Mouse (Mus musculus): ENCODE measurements around the gene Rasgef1b. TPM values are rescaled to one million over a fixed set of nuclear protein-coding genes. Genes with fewer than 3 reads are reported as not detected.

Rasgef1b gene
- polyA plus RNA-seq, 1 experiment from 2014 or later, result 15.6 TPM

DNA sequence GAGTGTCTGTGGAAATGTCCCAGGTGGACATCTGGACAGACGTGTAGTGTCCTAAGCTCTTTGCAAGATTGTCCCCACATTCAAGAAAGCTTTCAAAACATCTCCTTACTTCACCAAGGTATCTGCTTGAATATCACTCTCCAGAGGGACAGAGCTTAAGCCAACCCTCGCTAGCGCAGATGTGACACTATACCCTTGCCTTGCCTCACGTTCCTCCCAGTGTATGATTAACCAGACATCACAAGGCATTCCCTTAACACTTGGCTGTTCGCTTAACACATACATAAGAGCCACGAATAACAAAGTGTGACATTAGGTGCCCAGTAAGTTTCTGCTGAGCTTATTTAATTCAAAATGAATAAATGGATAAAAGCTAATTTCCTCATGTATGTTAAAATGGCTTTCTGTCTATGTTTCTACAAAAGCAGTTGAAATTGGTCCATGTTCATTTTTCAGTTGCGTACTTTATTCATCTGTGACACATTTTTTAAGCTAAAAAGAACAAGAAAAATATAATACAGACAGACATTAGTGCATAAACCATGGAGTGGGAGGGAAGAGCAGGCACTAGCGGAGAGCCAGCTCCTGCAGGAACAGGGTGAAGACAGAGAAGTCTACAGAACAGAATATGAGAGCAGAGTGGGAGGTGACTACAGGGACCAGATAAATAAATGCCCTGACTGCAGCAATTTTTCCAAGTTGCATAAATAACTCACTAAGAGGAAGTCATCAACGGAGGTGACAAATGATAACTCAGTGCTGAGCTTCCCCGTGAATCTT, 126.4 kb downstream of the Rasgef1b start:
- Histone ChIP-seq H3K4me1 (ENCODE audit: control insufficient read depth, insufficient read depth, low read length) (no peaks in the 10 kb centered on the region), H3K9me3 (replicated peaks; ENCODE audit: control insufficient read depth, low read length) (no peaks in the 10 kb centered on the region), H3K4me2 (ENCODE audit: low read depth, low read length) (no peak overlapping the region), H3K4me3 (replicated peaks; ENCODE audit: low read length) (no peak overlapping the region), H3K27ac (ENCODE audit: low read length) (no peak overlapping the region), H3K27me3 (ENCODE audit: control insufficient read depth, insufficient read depth, low read length) (peaks cover 4% of the 10 kb centered on the region; the same call in 1 of the 2 replicates), H3K9ac (ENCODE audit: low read length) (no peak overlapping the region), H3K36me3 (ENCODE audit: control insufficient read depth, insufficient read depth, low read length) (no peaks in the 10 kb centered on the region)
- 60% methylated on average over 10 of the region's 10 CpGs for WGBS
- no peak for ATAC-seq (ENCODE audit: insufficient read depth, low FRiP score)

DNA sequence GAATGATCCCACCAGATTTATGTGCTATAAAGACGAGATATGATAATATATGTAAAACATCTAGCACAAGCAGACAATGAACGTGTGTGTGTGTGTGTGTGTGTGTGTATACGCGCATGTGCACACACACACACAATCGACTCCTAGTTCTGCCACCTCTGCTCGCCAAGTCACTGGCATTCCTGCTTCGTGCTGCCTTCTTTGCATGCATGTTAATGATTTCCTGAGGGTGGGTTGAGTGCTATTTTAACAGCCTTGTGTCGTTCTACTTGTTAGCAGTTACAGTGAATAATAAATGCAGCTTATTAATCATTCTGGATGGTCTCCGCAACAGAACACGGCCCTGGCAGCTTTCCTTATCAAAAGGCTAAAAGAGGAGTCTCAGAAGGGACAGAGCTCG, 129.5 kb downstream of the Rasgef1b start:
- H3K36me3 ChIP-seq (ENCODE audit: control insufficient read depth, insufficient read depth, low read length), result no peaks in the 10 kb centered on the region
- H3K4me1 ChIP-seq (ENCODE audit: control insufficient read depth, insufficient read depth, low read length), result no peaks in the 10 kb centered on the region
- no peak overlapping the region for H3K27ac ChIP-seq (ENCODE audit: low read length)
- no peak overlapping the region for H3K4me3 ChIP-seq (replicated peaks; ENCODE audit: low read length)
- no peak overlapping the region for H3K4me2 ChIP-seq (ENCODE audit: low read depth, low read length)
- no peak overlapping the region for H3K9ac ChIP-seq (ENCODE audit: low read length)
- no peak for ATAC-seq (ENCODE audit: insufficient read depth, low FRiP score)
- no peaks in the 10 kb centered on the region for H3K27me3 ChIP-seq (ENCODE audit: control insufficient read depth, insufficient read depth, low read length)
- WGBS, result 60% methylated on average over 11 of the region's 11 CpGs
- H3K9me3 ChIP-seq (replicated peaks; ENCODE audit: control insufficient read depth, low read length), result no peaks in the 10 kb centered on the region

DNA sequence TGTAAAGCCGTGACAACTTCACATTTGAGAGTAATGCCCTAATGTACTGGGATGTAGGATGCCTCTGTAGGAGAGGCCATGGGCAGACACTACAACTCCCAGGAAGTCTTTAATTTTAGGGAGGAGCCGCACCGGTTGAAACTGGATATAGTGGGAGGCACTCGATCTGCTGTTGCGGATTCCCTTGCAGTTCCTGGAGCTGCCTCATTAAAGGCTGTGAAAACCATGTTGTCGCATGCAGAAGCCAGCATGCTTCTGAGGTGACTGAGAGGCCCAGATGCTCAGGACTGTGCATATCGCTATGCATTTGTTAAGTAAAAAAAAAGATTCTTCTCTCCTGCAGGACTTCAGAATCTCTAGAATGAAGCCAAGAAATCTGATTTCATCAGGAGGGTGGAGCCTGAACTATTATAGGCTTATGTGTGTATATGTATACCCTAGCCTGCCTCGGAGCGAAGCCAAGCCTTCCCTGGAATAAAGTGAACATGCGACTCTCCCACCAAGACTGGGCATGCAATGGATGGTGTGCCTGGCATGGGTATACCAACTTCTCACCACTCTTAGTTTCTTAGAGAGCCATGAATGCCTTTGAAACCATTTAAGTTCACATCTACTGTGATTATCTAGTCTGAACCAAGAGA, 130.3 kb downstream of the Rasgef1b start:
- Histone ChIP-seq H3K4me1 (ENCODE audit: control insufficient read depth, insufficient read depth, low read length) (no peaks in the 10 kb centered on the region), H3K27me3 (ENCODE audit: control insufficient read depth, insufficient read depth, low read length) (no peaks in the 10 kb centered on the region), H3K9ac (ENCODE audit: low read length) (no peak overlapping the region), H3K4me3 (replicated peaks; ENCODE audit: low read length) (no peak overlapping the region), H3K9me3 (replicated peaks; ENCODE audit: control insufficient read depth, low read length) (no peaks in the 10 kb centered on the region), H3K36me3 (ENCODE audit: control insufficient read depth, insufficient read depth, low read length) (no peaks in the 10 kb centered on the region), H3K4me2 (ENCODE audit: low read depth, low read length) (peak overlapping the region; percentile 31), H3K27ac (ENCODE audit: low read length) (no peak overlapping the region)
- peak; percentile 50; the same call in 1 of the 2 replicates for ATAC-seq (ENCODE audit: insufficient read depth, low FRiP score)
- WGBS, result 35% methylated on average over 10 of the region's 10 CpGs

DNA sequence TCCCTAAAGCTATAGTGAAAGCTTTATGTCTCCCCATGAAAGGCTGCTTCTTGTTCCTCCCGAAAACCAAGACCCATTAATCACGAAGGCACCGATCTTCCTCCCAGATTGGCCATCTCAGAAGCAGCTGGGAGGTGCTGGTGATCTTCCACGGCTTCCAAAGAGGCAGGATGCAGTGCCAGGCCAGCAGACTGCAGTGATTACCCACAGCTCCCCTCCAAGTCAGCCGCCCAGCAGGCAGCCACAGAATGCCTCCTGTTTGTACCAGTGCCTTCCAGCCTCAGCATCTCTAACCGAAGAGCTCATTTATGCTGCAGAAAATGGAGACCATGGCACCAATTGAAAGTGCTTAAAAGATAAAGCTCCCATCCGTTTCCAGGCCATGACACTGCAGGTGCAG, 131.2 kb downstream of the Rasgef1b start:
- Histone ChIP-seq H3K4me2 (ENCODE audit: low read depth, low read length) (no peak overlapping the region), H3K9me3 (replicated peaks; ENCODE audit: control insufficient read depth, low read length) (no peaks in the 10 kb centered on the region), H3K4me3 (replicated peaks; ENCODE audit: low read length) (no peak overlapping the region), H3K27ac (ENCODE audit: low read length) (no peak overlapping the region), H3K36me3 (ENCODE audit: control insufficient read depth, insufficient read depth, low read length) (no peaks in the 10 kb centered on the region), H3K27me3 (ENCODE audit: control insufficient read depth, insufficient read depth, low read length) (no peaks in the 10 kb centered on the region), H3K4me1 (ENCODE audit: control insufficient read depth, insufficient read depth, low read length) (no peaks in the 10 kb centered on the region), H3K9ac (ENCODE audit: low read length) (no peak overlapping the region)
- WGBS, result 46% methylated on average over 7 of the region's 7 CpGs
- ATAC-seq (ENCODE audit: insufficient read depth, low FRiP score), result no peak

DNA sequence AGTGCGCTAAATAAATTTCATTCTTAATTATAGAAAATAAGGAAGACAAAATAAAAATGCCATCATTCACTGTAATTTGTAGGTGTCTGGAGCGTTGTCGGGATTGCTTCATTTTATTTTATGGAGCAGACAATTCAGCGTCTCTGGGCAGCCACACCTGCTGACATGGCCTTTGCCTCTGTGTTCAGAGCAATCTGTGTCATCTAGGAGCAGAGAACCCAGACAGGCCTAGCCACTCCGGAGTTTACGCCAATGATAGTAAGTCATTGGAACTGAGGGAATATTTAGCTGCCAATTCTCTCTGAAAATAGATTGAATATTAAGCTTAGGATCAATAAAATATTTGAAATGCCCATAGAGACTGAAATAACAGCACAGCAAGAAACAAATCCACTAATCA, 137.5 kb downstream of the Rasgef1b start:
- no peaks in the 10 kb centered on the region for H3K36me3 ChIP-seq (ENCODE audit: control insufficient read depth, insufficient read depth, low read length)
- no peak for ATAC-seq (ENCODE audit: insufficient read depth, low FRiP score)
- H3K9me3 ChIP-seq (replicated peaks; ENCODE audit: control insufficient read depth, low read length), result no peaks in the 10 kb centered on the region
- no peaks in the 10 kb centered on the region for H3K27me3 ChIP-seq (ENCODE audit: control insufficient read depth, insufficient read depth, low read length)
- H3K4me1 ChIP-seq (ENCODE audit: control insufficient read depth, insufficient read depth, low read length), result no peaks in the 10 kb centered on the region
- 69% methylated on average over 6 of the region's 6 CpGs for WGBS
- H3K9ac ChIP-seq (ENCODE audit: low read length), result no peak overlapping the region
- H3K4me3 ChIP-seq (replicated peaks; ENCODE audit: low read length), result no peak overlapping the region
- H3K4me2 ChIP-seq (ENCODE audit: low read depth, low read length), result no peak overlapping the region
- H3K27ac ChIP-seq (ENCODE audit: low read length), result no peak overlapping the region

DNA sequence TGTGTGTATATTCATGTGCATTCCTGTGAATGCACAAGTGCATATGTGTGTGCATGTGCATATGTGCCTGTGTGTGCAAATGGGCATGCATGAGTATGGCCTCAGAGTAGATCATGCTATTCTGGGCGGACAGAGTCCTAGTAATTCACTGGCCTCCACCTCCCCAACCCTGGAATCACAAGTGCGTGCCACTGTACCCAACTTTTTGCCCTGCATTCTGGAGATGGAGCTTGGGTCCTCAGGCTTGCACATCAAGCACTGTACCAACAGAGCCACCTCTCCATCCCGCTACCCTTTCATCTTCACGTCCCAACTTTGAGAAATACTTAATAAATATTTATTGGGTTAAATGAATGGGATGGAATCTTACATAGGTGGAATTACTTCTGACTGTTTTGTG, 138.3 kb downstream of the Rasgef1b start:
- Histone ChIP-seq H3K36me3 (ENCODE audit: control insufficient read depth, insufficient read depth, low read length) (no peaks in the 10 kb centered on the region), H3K4me2 (ENCODE audit: low read depth, low read length) (no peak overlapping the region), H3K27ac (ENCODE audit: low read length) (no peak overlapping the region), H3K27me3 (ENCODE audit: control insufficient read depth, insufficient read depth, low read length) (no peaks in the 10 kb centered on the region), H3K4me3 (replicated peaks; ENCODE audit: low read length) (no peak overlapping the region), H3K9ac (ENCODE audit: low read length) (no peak overlapping the region), H3K9me3 (replicated peaks; ENCODE audit: control insufficient read depth, low read length) (no peaks in the 10 kb centered on the region), H3K4me1 (ENCODE audit: control insufficient read depth, insufficient read depth, low read length) (no peaks in the 10 kb centered on the region)
- WGBS, result 85% methylated on average over 4 of the region's 4 CpGs
- ATAC-seq (ENCODE audit: insufficient read depth, low FRiP score), result no peak

DNA sequence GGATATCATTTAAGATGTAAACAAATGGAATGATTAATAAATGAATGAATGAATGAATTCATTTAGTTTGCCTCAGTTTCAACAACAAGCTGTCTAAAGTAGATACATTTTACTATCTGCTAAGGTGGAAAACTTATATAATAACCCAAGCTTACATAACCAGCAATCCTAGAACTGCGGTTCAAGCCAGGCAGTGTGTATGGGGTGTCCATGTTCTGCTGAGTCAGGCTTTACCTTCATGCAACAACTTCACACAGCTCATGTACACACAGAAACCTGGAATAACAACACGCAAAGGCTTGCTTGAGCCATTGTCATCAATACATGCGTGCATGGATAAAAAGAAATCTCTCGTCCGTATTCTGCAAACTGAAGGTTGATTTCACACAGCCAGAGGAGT, 140.9 kb downstream of the Rasgef1b start:
- H3K9me3 ChIP-seq (replicated peaks; ENCODE audit: control insufficient read depth, low read length), result no peaks in the 10 kb centered on the region
- H3K27ac ChIP-seq (ENCODE audit: low read length), result no peak overlapping the region
- no peak overlapping the region for H3K9ac ChIP-seq (ENCODE audit: low read length)
- no peaks in the 10 kb centered on the region for H3K4me1 ChIP-seq (ENCODE audit: control insufficient read depth, insufficient read depth, low read length)
- H3K4me3 ChIP-seq (replicated peaks; ENCODE audit: low read length), result no peak overlapping the region
- no peak overlapping the region for H3K4me2 ChIP-seq (ENCODE audit: low read depth, low read length)
- 92% methylated on average over 5 of the region's 5 CpGs for WGBS
- H3K36me3 ChIP-seq (ENCODE audit: control insufficient read depth, insufficient read depth, low read length), result no peaks in the 10 kb centered on the region
- ATAC-seq (ENCODE audit: insufficient read depth, low FRiP score), result no peak
- no peaks in the 10 kb centered on the region for H3K27me3 ChIP-seq (ENCODE audit: control insufficient read depth, insufficient read depth, low read length)

DNA sequence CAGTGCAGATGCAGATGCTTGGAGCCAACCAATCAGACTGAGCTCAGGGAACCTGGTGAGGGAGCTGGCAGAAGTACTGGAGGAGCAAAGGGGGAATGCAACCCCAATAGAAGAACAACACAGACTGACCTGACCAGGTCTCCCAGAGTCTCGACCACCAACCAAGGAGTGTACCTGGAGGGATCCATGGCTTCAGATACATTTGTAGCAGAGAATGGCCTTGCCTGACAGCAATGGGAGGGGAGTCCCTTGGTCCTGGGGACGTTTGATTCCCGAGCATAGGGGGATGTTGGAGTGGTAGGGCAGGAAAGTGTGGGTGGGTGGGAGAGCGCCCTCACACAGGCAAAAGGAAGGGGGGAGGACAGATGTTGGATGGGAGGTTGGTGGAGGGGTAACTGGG, 141.3 kb downstream of the Rasgef1b start:
- Histone ChIP-seq H3K4me3 (replicated peaks; ENCODE audit: low read length) (no peak overlapping the region), H3K36me3 (ENCODE audit: control insufficient read depth, insufficient read depth, low read length) (no peaks in the 10 kb centered on the region), H3K27me3 (ENCODE audit: control insufficient read depth, insufficient read depth, low read length) (no peaks in the 10 kb centered on the region), H3K27ac (ENCODE audit: low read length) (no peak overlapping the region), H3K4me1 (ENCODE audit: control insufficient read depth, insufficient read depth, low read length) (no peaks in the 10 kb centered on the region), H3K9me3 (replicated peaks; ENCODE audit: control insufficient read depth, low read length) (no peaks in the 10 kb centered on the region), H3K9ac (ENCODE audit: low read length) (no peak overlapping the region), H3K4me2 (ENCODE audit: low read depth, low read length) (no peak overlapping the region)
- 72% methylated on average over 4 of the region's 4 CpGs for WGBS
- no peak for ATAC-seq (ENCODE audit: insufficient read depth, low FRiP score)

DNA sequence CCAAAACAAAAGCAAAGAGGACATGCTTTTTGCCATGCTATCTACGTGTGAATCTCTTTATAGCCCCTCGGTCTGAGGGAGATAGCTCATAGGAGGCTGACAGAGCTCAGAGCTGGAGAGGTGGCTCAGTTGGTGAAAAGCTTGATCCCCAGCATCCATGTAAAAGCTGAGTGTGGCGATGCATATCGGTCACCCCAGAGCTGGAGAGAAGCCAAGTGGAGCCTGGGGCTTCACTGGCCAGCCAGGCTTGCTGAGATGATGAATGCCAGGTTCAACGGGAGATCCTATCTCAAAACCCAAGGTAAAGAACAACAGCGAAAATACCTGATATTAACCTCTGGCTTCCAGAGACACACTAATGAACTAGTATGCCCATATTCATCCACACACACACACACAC, 142.6 kb downstream of the Rasgef1b start:
- H3K36me3 ChIP-seq (ENCODE audit: control insufficient read depth, insufficient read depth, low read length), result no peaks in the 10 kb centered on the region
- no peak overlapping the region for H3K9ac ChIP-seq (ENCODE audit: low read length)
- no peaks in the 10 kb centered on the region for H3K4me1 ChIP-seq (ENCODE audit: control insufficient read depth, insufficient read depth, low read length)
- no peak overlapping the region for H3K4me3 ChIP-seq (replicated peaks; ENCODE audit: low read length)
- no peak for ATAC-seq (ENCODE audit: insufficient read depth, low FRiP score)
- H3K4me2 ChIP-seq (ENCODE audit: low read depth, low read length), result no peak overlapping the region
- no peaks in the 10 kb centered on the region for H3K9me3 ChIP-seq (replicated peaks; ENCODE audit: control insufficient read depth, low read length)
- no peaks in the 10 kb centered on the region for H3K27me3 ChIP-seq (ENCODE audit: control insufficient read depth, insufficient read depth, low read length)
- 83% methylated on average over 6 of the region's 6 CpGs for WGBS
- H3K27ac ChIP-seq (ENCODE audit: low read length), result no peak overlapping the region
